Mouse (Mus musculus): ENCODE measurements at regions not wholly inside any gene's neighbourhood (a gene's known extent, or its start where the extent isn't known, plus 50 kb on each side); places are given as distances from the start of the nearest gene placed in this dataset.

GRCm38 (mm10) chr11:89932231-89932865, 70.3 kb downstream of the Pctp start:
- no peaks in the 10 kb centered on the region for H3K9me3 ChIP-seq (ENCODE audit: control insufficient read depth)
- no peak for ATAC-seq
- H3K27me3 ChIP-seq (replicated peaks; ENCODE audit: control insufficient read depth, insufficient read depth, low read length), result no peaks in the 10 kb centered on the region
- no peaks in the 10 kb centered on the region for H3K4me1 ChIP-seq (replicated peaks; ENCODE audit: control insufficient read depth, insufficient read depth, low read length)
- H3K9ac ChIP-seq (ENCODE audit: low read depth, low read length), result no peak overlapping the region
- H3K4me3 ChIP-seq (ENCODE audit: low read depth, low read length), result no peak overlapping the region
- no peak overlapping the region for H3K27ac ChIP-seq (ENCODE audit: low read depth, low read length)
- no peak overlapping the region for H3K4me2 ChIP-seq (replicated peaks; ENCODE audit: low read depth)
- TF ChIP-seq CTCF (IDR thresholded peaks at IDR 0.05; ENCODE audit: low read depth), result no peak
- no peaks in the 10 kb centered on the region for H3K36me3 ChIP-seq (ENCODE audit: control insufficient read depth, insufficient read depth)
- WGBS, result 85% methylated on average over 8 of the region's 8 CpGs

GRCm38 (mm10) chr11:89929115-89929988, 73.3 kb downstream of the Pctp start:
- no peak overlapping the region for H3K4me3 ChIP-seq (ENCODE audit: low read depth, low read length)
- no peak overlapping the region for H3K9ac ChIP-seq (ENCODE audit: low read depth, low read length)
- WGBS, result 77% methylated on average over 12 of the region's 12 CpGs
- H3K9me3 ChIP-seq (ENCODE audit: control insufficient read depth), result no peaks in the 10 kb centered on the region
- H3K4me1 ChIP-seq (replicated peaks; ENCODE audit: control insufficient read depth, insufficient read depth, low read length), result no peaks in the 10 kb centered on the region
- H3K36me3 ChIP-seq (ENCODE audit: control insufficient read depth, insufficient read depth), result no peaks in the 10 kb centered on the region
- H3K27me3 ChIP-seq (replicated peaks; ENCODE audit: control insufficient read depth, insufficient read depth, low read length), result no peaks in the 10 kb centered on the region
- no peak overlapping the region for H3K4me2 ChIP-seq (replicated peaks; ENCODE audit: low read depth)
- ATAC-seq, result no peak
- TF ChIP-seq CTCF (IDR thresholded peaks at IDR 0.05; ENCODE audit: low read depth), result no peak
- no peak overlapping the region for H3K27ac ChIP-seq (ENCODE audit: low read depth, low read length)

- Histone ChIP-seq H3K4me3 (ENCODE audit: low read depth, low read length) (no peak overlapping the region), H3K4me1 (replicated peaks; ENCODE audit: control insufficient read depth, insufficient read depth, low read length) (no peaks in the 10 kb centered on the region), H3K9me3 (ENCODE audit: control insufficient read depth) (no peaks in the 10 kb centered on the region), H3K27me3 (replicated peaks; ENCODE audit: control insufficient read depth, insufficient read depth, low read length) (no peaks in the 10 kb centered on the region), H3K4me2 (replicated peaks; ENCODE audit: low read depth) (no peak overlapping the region), H3K36me3 (ENCODE audit: control insufficient read depth, insufficient read depth) (no peaks in the 10 kb centered on the region), H3K9ac (ENCODE audit: low read depth, low read length) (no peak overlapping the region), H3K27ac (ENCODE audit: low read depth, low read length) (no peak overlapping the region)
- WGBS, result 74% methylated on average over 3 of the region's 3 CpGs
- no peak for ATAC-seq
- TF ChIP-seq CTCF (IDR thresholded peaks at IDR 0.05; ENCODE audit: low read depth), result no peak
Measured at GRCm38 (mm10) chr11:89927483-89928156, 75.1 kb downstream of the Pctp start.

GRCm38 (mm10) chr11:89922551-89922950, 80.1 kb downstream of the Pctp start:
- no peaks in the 10 kb centered on the region for H3K4me1 ChIP-seq (replicated peaks; ENCODE audit: control insufficient read depth, insufficient read depth, low read length)
- H3K27me3 ChIP-seq (replicated peaks; ENCODE audit: control insufficient read depth, insufficient read depth, low read length), result no peaks in the 10 kb centered on the region
- no peak overlapping the region for H3K27ac ChIP-seq (ENCODE audit: low read depth, low read length)
- H3K36me3 ChIP-seq (ENCODE audit: control insufficient read depth, insufficient read depth), result no peaks in the 10 kb centered on the region
- no peak for TF ChIP-seq CTCF (IDR thresholded peaks at IDR 0.05; ENCODE audit: low read depth)
- H3K9ac ChIP-seq (ENCODE audit: low read depth, low read length), result no peak overlapping the region
- H3K4me2 ChIP-seq (replicated peaks; ENCODE audit: low read depth), result no peak overlapping the region
- 65% methylated on average over 6 of the region's 6 CpGs for WGBS
- ATAC-seq, result no peak
- H3K4me3 ChIP-seq (ENCODE audit: low read depth, low read length), result no peak overlapping the region
- H3K9me3 ChIP-seq (ENCODE audit: control insufficient read depth), result no peaks in the 10 kb centered on the region

- no peaks in the 10 kb centered on the region for H3K9me3 ChIP-seq (ENCODE audit: control insufficient read depth)
- no peak overlapping the region for H3K27ac ChIP-seq (ENCODE audit: low read depth, low read length)
- no peak overlapping the region for H3K4me2 ChIP-seq (replicated peaks; ENCODE audit: low read depth)
- 46% methylated on average over 6 of the region's 6 CpGs for WGBS
- no peak for ATAC-seq
- peak; percentile 86 for TF ChIP-seq CTCF (IDR thresholded peaks at IDR 0.05; ENCODE audit: low read depth)
- no peaks in the 10 kb centered on the region for H3K36me3 ChIP-seq (ENCODE audit: control insufficient read depth, insufficient read depth)
- H3K27me3 ChIP-seq (replicated peaks; ENCODE audit: control insufficient read depth, insufficient read depth, low read length), result no peaks in the 10 kb centered on the region
- no peak overlapping the region for H3K4me3 ChIP-seq (ENCODE audit: low read depth, low read length)
- H3K9ac ChIP-seq (ENCODE audit: low read depth, low read length), result no peak overlapping the region
- H3K4me1 ChIP-seq (replicated peaks; ENCODE audit: control insufficient read depth, insufficient read depth, low read length), result no peaks in the 10 kb centered on the region
Measured at GRCm38 (mm10) chr11:89921146-89921545, 81.5 kb downstream of the Pctp start.

GRCm38 (mm10) chr11:89915795-89916194, 86.9 kb downstream of the Pctp start:
- H3K4me3 ChIP-seq (ENCODE audit: low read depth, low read length), result no peak overlapping the region
- no peak overlapping the region for H3K27ac ChIP-seq (ENCODE audit: low read depth, low read length)
- no peak for TF ChIP-seq CTCF (IDR thresholded peaks at IDR 0.05; ENCODE audit: low read depth)
- H3K27me3 ChIP-seq (replicated peaks; ENCODE audit: control insufficient read depth, insufficient read depth, low read length), result no peaks in the 10 kb centered on the region
- H3K9ac ChIP-seq (ENCODE audit: low read depth, low read length), result no peak overlapping the region
- ATAC-seq, result no peak
- WGBS, result 84% methylated on average over 4 of the region's 4 CpGs
- H3K4me2 ChIP-seq (replicated peaks; ENCODE audit: low read depth), result no peak overlapping the region
- no peaks in the 10 kb centered on the region for H3K4me1 ChIP-seq (replicated peaks; ENCODE audit: control insufficient read depth, insufficient read depth, low read length)
- H3K9me3 ChIP-seq (ENCODE audit: control insufficient read depth), result no peaks in the 10 kb centered on the region
- H3K36me3 ChIP-seq (ENCODE audit: control insufficient read depth, insufficient read depth), result no peaks in the 10 kb centered on the region

Measured in intestine, postnatal 0 days (tissue).